Comparison of ENCODE assay signal across 8 mouse cellular contexts in genomic region chr14:58701765-58702164, GRCm38 (mm10).
DNase-seq lines count a peak whose midpoint lies in the region; ATAC-seq and TF ChIP-seq lines count a peak whose summit lies in the region.

No protein-coding gene starts in this region.

- no peak overlapping the region for H3K4me2 ChIP-seq in forebrain, embryonic 14.5 days (ENCODE audit: low read length)
- H3K4me2 ChIP-seq in stomach, postnatal 0 days (replicated peaks; ENCODE audit: low read depth): no peak overlapping the region

- H3K9me3 ChIP-seq in forebrain, embryonic 14.5 days (replicated peaks; ENCODE audit: control insufficient read depth, low read length): no peaks in the 10 kb centered on the region
- no peaks in the 10 kb centered on the region for H3K9me3 ChIP-seq in stomach, postnatal 0 days (ENCODE audit: control insufficient read depth, low read length)

- 27% methylated on average over 1 of the region's 1 CpGs for WGBS in thymus, adult 2 months
- WGBS in forebrain, embryonic 14.5 days: 19% methylated on average over 1 of the region's 1 CpGs
- WGBS in stomach, postnatal 0 days: 29% methylated on average over 1 of the region's 1 CpGs

- no peak for TF ChIP-seq CTCF in thymus, adult 2 months (IDR thresholded peaks at IDR 0.05; ENCODE audit: borderline replicate concordance, control insufficient read depth, extremely low read depth, insufficient read depth, low read length, poor library complexity)
- TF ChIP-seq CTCF in stomach, postnatal 0 days (IDR thresholded peaks at IDR 0.05; ENCODE audit: low read depth): peak; percentile 75

- H3K27ac ChIP-seq in thymus, adult 2 months (ENCODE audit: control insufficient read depth, insufficient read depth, low read length): no peak overlapping the region
- no peak overlapping the region for H3K27ac ChIP-seq in forebrain, embryonic 14.5 days (ENCODE audit: low read depth, low read length)
- no peak overlapping the region for H3K27ac ChIP-seq in stomach, postnatal 0 days (replicated peaks)

- peak; percentile 3 for DNase-seq in thymus, adult 2 months
- DNase-seq in thymus, adult 18-20 months: no peak
- DNase-seq in brain, adult 2 months (ENCODE audit: low read depth, low spot score): peak; percentile 81
- peak; percentile 83 for DNase-seq in forebrain, embryonic 14.5 days (ENCODE audit: low spot score)
- peak; percentile 56 to 79 for DNase-seq in kidney, postnatal 25 days
- peak; percentile 6 to 32 for DNase-seq in lung, adult 18-20 months
- peak; percentile 67 for DNase-seq in stomach, postnatal 0 days (ENCODE audit: low spot score)

- TF ChIP-seq EP300 in stomach, postnatal 0 days (optimal IDR thresholded peaks at IDR 0.05): no peak

- H3K4me1 ChIP-seq in thymus, adult 2 months (replicated peaks; ENCODE audit: control insufficient read depth, insufficient read depth, low read length): no peaks in the 10 kb centered on the region
- no peaks in the 10 kb centered on the region for H3K4me1 ChIP-seq in forebrain, embryonic 14.5 days (ENCODE audit: control insufficient read depth, insufficient read depth, low read length)
- H3K4me1 ChIP-seq in stomach, postnatal 0 days (replicated peaks; ENCODE audit: control insufficient read depth, insufficient read depth): no peaks in the 10 kb centered on the region

- H3K4me3 ChIP-seq in thymus, adult 2 months (ENCODE audit: control insufficient read depth, insufficient read depth, low read length): no peak overlapping the region
- no peak overlapping the region for H3K4me3 ChIP-seq in forebrain, embryonic 14.5 days (ENCODE audit: low read depth, low read length)
- H3K4me3 ChIP-seq in stomach, postnatal 0 days (ENCODE audit: low read depth, low read length): no peak overlapping the region

- no peak overlapping the region for H3K9ac ChIP-seq in forebrain, embryonic 14.5 days (ENCODE audit: low read length)
- H3K9ac ChIP-seq in stomach, postnatal 0 days (ENCODE audit: low read length): no peak overlapping the region

- TF ChIP-seq POLR2A in thymus, adult 2 months (IDR thresholded peaks at IDR 0.05; ENCODE audit: control insufficient read depth, extremely low read depth, insufficient read depth, low read length, poor library complexity): no peak

- H3K27me3 ChIP-seq in thymus, adult 2 months (ENCODE audit: control insufficient read depth, insufficient read depth, low read length): no peaks in the 10 kb centered on the region
- no peaks in the 10 kb centered on the region for H3K27me3 ChIP-seq in forebrain, embryonic 14.5 days (replicated peaks; ENCODE audit: control insufficient read depth, insufficient read depth, low read length)
- no peaks in the 10 kb centered on the region for H3K27me3 ChIP-seq in stomach, postnatal 0 days (ENCODE audit: control insufficient read depth, insufficient read depth, low read length)

- H3K36me3 ChIP-seq in thymus, adult 2 months (ENCODE audit: control insufficient read depth, insufficient read depth, low read length): no peaks in the 10 kb centered on the region
- no peaks in the 10 kb centered on the region for H3K36me3 ChIP-seq in forebrain, embryonic 14.5 days (ENCODE audit: control insufficient read depth, insufficient read depth, low read length)
- H3K36me3 ChIP-seq in stomach, postnatal 0 days (ENCODE audit: control insufficient read depth, insufficient read depth, low read length): no peaks in the 10 kb centered on the region

- ATAC-seq in forebrain, embryonic 14.5 days: no peak
- ATAC-seq in stomach, postnatal 0 days (ENCODE audit: low FRiP score, low TSS enrichment): no peak
- ATAC-seq in granulocyte monocyte progenitor cell, adult 5-6 weeks (replicated peaks; ENCODE audit: poor library complexity, severe bottlenecking): no peak

Comparison
In these comparisons a context has a peak if more than half of its experiments do, and no peak if none do; other contexts are left out.
1. DNase-seq: peak in thymus, adult 2 months (single experiment), brain, adult 2 months (single experiment), forebrain, embryonic 14.5 days (single experiment), kidney, postnatal 25 days (2 of 2), lung, adult 18-20 months (2 of 2) and stomach, postnatal 0 days (single experiment); none in thymus, adult 18-20 months (0 of 2).